Comparison of ENCODE assay signal across 8 mouse cellular contexts in the genomic region with DNA sequence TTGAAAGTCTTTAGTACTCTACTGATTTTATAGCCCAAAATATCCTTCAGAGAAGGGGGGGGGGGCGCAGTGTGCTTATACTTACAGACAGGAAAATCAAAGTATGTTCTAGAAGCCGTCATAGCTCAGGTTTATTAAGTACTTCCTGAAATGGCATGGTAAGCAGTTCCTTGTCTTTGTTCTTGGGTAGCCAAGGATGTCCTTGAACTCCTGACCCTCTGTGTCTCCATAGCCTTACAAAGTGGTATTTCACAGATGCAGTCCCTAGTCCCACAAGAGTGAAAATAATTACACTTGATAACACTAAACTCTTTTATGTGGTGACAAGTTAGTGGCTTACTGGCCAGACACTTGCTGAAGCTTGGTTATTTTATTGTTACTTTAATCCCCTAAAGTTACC. TPM values are rescaled to one million over a fixed set of nuclear protein-coding genes. Genes with fewer than 3 reads are reported as not detected.
DNase-seq lines count a peak whose midpoint lies in the region; ATAC-seq and TF ChIP-seq lines count a peak whose summit lies in the region.

No protein-coding gene starts in this region.

- no peaks in the 10 kb centered on the region for H3K36me3 ChIP-seq in kidney, adult 2 months (ENCODE audit: control insufficient read depth, insufficient read depth, low read length)
- no peaks in the 10 kb centered on the region for H3K36me3 ChIP-seq in hindbrain, embryonic 16.5 days (ENCODE audit: control insufficient read depth, insufficient read depth, low read length)
- H3K36me3 ChIP-seq in midbrain, embryonic 13.5 days: no peaks in the 10 kb centered on the region

- H3K4me2 ChIP-seq in hindbrain, embryonic 16.5 days (ENCODE audit: low read length): peak overlapping the region; percentile 67
- H3K4me2 ChIP-seq in midbrain, embryonic 13.5 days (replicated peaks): peak overlapping the region; percentile 92

- TF ChIP-seq POLR2A in kidney, adult 2 months (IDR thresholded peaks at IDR 0.05; ENCODE audit: low read depth, low read length): no peak

- no peaks in the 10 kb centered on the region for H3K9me3 ChIP-seq in hindbrain, embryonic 16.5 days (ENCODE audit: control insufficient read depth, low read length)
- no peaks in the 10 kb centered on the region for H3K9me3 ChIP-seq in midbrain, embryonic 13.5 days

- no peak for ATAC-seq in hindbrain, embryonic 16.5 days
- ATAC-seq in midbrain, embryonic 13.5 days: no peak

- peak overlapping the region; percentile 80 for H3K9ac ChIP-seq in hindbrain, embryonic 16.5 days (ENCODE audit: low read depth, low read length)
- peak overlapping the region; percentile 100 for H3K9ac ChIP-seq in midbrain, embryonic 13.5 days (replicated peaks)

- DNase-seq in kidney, adult 2 months: peak; percentile 27
- no peak for DNase-seq in kidney, postnatal 4 days
- DNase-seq in R1 (ENCODE audit: low read depth, low spot score): peak; percentile 66
- DNase-seq in ovary, adult 18-20 months (ENCODE audit: low spot score): no peak
- no peak for DNase-seq in urinary bladder, postnatal 14 days (ENCODE audit: low spot score)
- DNase-seq in layer of hippocampus, adult 11-12 months (ENCODE audit: low spot score): no peak

- no peaks in the 10 kb centered on the region for H3K27me3 ChIP-seq in kidney, adult 2 months (replicated peaks; ENCODE audit: control insufficient read depth, insufficient read depth, low read length)
- H3K27me3 ChIP-seq in hindbrain, embryonic 16.5 days (replicated peaks; ENCODE audit: control insufficient read depth, insufficient read depth, low read length): no peaks in the 10 kb centered on the region
- no peaks in the 10 kb centered on the region for H3K27me3 ChIP-seq in midbrain, embryonic 13.5 days

- H3K4me1 ChIP-seq in kidney, adult 2 months (ENCODE audit: control insufficient read depth, insufficient read depth, low read length): peaks cover 6% of the 10 kb centered on the region
- H3K4me1 ChIP-seq in hindbrain, embryonic 16.5 days (ENCODE audit: control insufficient read depth, insufficient read depth, low read depth, low read length): peaks cover 33% of the 10 kb centered on the region
- peaks cover 63% of the 10 kb centered on the region for H3K4me1 ChIP-seq in midbrain, embryonic 13.5 days (replicated peaks)

- H3K4me3 ChIP-seq in kidney, adult 2 months (ENCODE audit: insufficient read depth, low read depth, low read length): peak overlapping the region; percentile 60
- peak overlapping the region; percentile 79 for H3K4me3 ChIP-seq in hindbrain, embryonic 16.5 days (ENCODE audit: low read length)
- H3K4me3 ChIP-seq in midbrain, embryonic 13.5 days (replicated peaks): peak overlapping the region; percentile 90

- TF ChIP-seq CTCF in kidney, adult 2 months (conservative IDR thresholded peaks at IDR 0.05; ENCODE audit: insufficient read depth, insufficient read length, low read depth, low read length): no peak

- H3K27ac ChIP-seq in kidney, adult 2 months (ENCODE audit: insufficient read depth, low read depth, low read length): peak overlapping the region; percentile 89
- peak overlapping the region; percentile 100 for H3K27ac ChIP-seq in hindbrain, embryonic 16.5 days (ENCODE audit: low read depth, low read length)
- peak overlapping the region; percentile 100 for H3K27ac ChIP-seq in midbrain, embryonic 13.5 days

- WGBS in kidney, adult 2 months: 25% methylated on average over 2 of the region's 2 CpGs
- 29% methylated on average over 2 of the region's 2 CpGs for WGBS in hindbrain, embryonic 16.5 days
- 15% methylated on average over 2 of the region's 2 CpGs for WGBS in midbrain, embryonic 13.5 days

RNA-seq across cellular contexts. Expression of a gene that starts 0.9 kb away (rescaled TPM):
- 22.4 and 25.5 TPM in 2 replicates for polyA plus RNA-seq in kidney, adult 2 months (2012; rRNA removed)
- polyA plus RNA-seq in hindbrain, embryonic 16.5 days (2015; fragmentation: Nextera tagmentation; extraction: Ambion mirVana): 0.68 and 0.94 TPM in 2 replicates
- polyA plus RNA-seq in midbrain, embryonic 13.5 days (2015; fragmentation: Nextera tagmentation; extraction: Ambion mirVana): 1.3 TPM in 2 replicates

RNA-seq across cellular contexts. Expression of a gene that starts 1.0 kb away (rescaled TPM):
- polyA plus RNA-seq in kidney, adult 2 months (2012; rRNA removed): 14.7 and 25.0 TPM in 2 replicates
- 114 and 121 TPM in 2 replicates for polyA plus RNA-seq in hindbrain, embryonic 16.5 days (2015; fragmentation: Nextera tagmentation; extraction: Ambion mirVana)
- polyA plus RNA-seq in midbrain, embryonic 13.5 days (2015; fragmentation: Nextera tagmentation; extraction: Ambion mirVana): 242 and 243 TPM in 2 replicates

RNA-seq across cellular contexts. Expression of a gene that starts 34.9 kb away (rescaled TPM):
- 163 and 168 TPM in 2 replicates for polyA plus RNA-seq in kidney, adult 2 months (2012; rRNA removed)
- polyA plus RNA-seq in hindbrain, embryonic 16.5 days (2015; fragmentation: Nextera tagmentation; extraction: Ambion mirVana): 0.44 and 0.75 TPM in 2 replicates
- polyA plus RNA-seq in midbrain, embryonic 13.5 days (2015; fragmentation: Nextera tagmentation; extraction: Ambion mirVana): 1.0 and 1.3 TPM in 2 replicates

RNA-seq across cellular contexts. Expression of a gene that starts 45.0 kb away (rescaled TPM):
- polyA plus RNA-seq in kidney, adult 2 months (2012; rRNA removed): 3.3 and 4.0 TPM in 2 replicates
- polyA plus RNA-seq in hindbrain, embryonic 16.5 days (2015; fragmentation: Nextera tagmentation; extraction: Ambion mirVana): 53.9 and 68.0 TPM in 2 replicates
- polyA plus RNA-seq in midbrain, embryonic 13.5 days (2015; fragmentation: Nextera tagmentation; extraction: Ambion mirVana): 51.7 and 55.5 TPM in 2 replicates

Comparison
In these comparisons a context has a peak if more than half of its experiments do, and no peak if none do; other contexts are left out.
1. DNase-seq: peak in kidney, adult 2 months (single experiment) and R1 (single experiment); none in kidney, postnatal 4 days (0 of 2), ovary, adult 18-20 months (single experiment), urinary bladder, postnatal 14 days (single experiment) and layer of hippocampus, adult 11-12 months (single experiment).
2. RNA of a gene that starts 0.9 kb away (polyA plus RNA-seq): 22.4 to 25.5 TPM in kidney, adult 2 months; 1.3 TPM in midbrain, embryonic 13.5 days and 0.68 to 0.94 TPM in hindbrain, embryonic 16.5 days; every median in the first group is over 10 times any median in the second.
3. RNA of a gene that starts 34.9 kb away (polyA plus RNA-seq): 163 to 168 TPM in kidney, adult 2 months; 1.0 to 1.3 TPM in midbrain, embryonic 13.5 days and 0.44 to 0.75 TPM in hindbrain, embryonic 16.5 days; every median in the first group is over 10 times any median in the second.
4. Peak in every context shown above with its lines, with median percentiles within 50 percentile points of each other: H3K27ac ChIP-seq and H3K4me3 ChIP-seq.